Mouse (Mus musculus) c-Kit-positive CD71-positive TER-119-positive erythroid progenitor cells, embryonic 14.5 days (primary cell): ENCODE measurements around the gene H2-Ke6.
"Not testable (repeated sequence)": the region's sequence is repeated elsewhere in the genome, so short reads cannot be mapped to it uniquely, and the experiment has no call there.

ENCODE experiments used
- DNase-seq: peaks from one replicate; pipeline ENCODE4 v3.0.0-alpha.2; 2013; ENCODE audit warnings: low spot score

Gene H2-Ke6

GRCm38 (mm10) chr17:34029150-34029889 is 1.5 kb upstream of the H2-Ke6 start:
- DNase-seq = no peak

GRCm38 (mm10) chr17:34028501-34029149 is 765 bp upstream of the H2-Ke6 start:
- DNase-seq = no peak

GRCm38 (mm10) chr17:34026917-34027655 is 774 bp downstream of the H2-Ke6 start:
- DNase-seq = no peak

- DNase-seq = no peak
These were observed 1.6 kb downstream of the H2-Ke6 start for GRCm38 (mm10) chr17:34026221-34026620.

GRCm38 (mm10) chr17:34025756-34026151 is 2.1 kb downstream of the H2-Ke6 start:
- DNase-seq = no peak

DNA sequence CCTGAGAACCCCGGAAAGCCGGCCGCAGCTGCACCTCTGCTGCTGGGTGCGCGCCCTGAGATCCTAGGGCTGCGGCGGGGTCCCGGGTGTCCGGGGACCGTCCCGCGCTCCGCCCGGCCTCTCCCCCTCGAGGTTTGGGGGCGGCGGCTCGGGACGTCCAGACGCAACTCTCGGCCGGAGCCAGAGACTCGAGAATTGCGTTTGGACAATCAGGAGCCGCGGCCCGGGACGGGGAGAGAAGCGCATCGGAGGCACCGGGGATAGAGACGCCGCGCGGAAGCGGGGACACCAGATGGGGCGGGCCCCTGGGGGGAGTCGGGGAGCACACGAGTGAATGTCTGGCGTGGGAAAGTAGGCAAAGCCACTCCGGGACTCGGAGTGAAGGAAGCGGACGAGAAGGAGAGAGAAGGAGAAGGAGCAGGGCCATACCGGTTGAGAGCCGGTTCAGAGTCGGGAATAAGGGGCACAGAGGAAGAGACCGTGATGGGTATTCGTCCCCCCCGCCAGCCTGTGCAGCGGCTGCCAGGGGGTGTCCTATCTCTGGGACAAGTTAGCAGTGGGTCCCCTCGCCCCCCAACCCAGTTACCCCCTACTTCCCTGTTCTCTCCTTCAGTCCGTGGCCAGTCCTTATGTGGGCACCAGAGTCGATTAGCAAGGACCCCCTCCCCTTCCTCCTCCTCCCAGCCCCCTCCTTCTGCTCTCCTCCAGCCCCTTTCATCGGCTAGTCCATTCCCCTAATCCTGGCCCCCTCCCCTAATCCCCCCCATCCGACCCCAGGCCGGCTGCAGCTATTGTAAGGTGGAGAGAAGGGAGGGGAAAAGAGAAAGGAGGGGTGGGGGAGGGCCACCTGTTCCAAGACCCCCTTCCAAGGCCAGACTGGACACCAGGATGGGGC is 2.8 kb downstream of the H2-Ke6 start:
- no peak for DNase-seq

DNA sequence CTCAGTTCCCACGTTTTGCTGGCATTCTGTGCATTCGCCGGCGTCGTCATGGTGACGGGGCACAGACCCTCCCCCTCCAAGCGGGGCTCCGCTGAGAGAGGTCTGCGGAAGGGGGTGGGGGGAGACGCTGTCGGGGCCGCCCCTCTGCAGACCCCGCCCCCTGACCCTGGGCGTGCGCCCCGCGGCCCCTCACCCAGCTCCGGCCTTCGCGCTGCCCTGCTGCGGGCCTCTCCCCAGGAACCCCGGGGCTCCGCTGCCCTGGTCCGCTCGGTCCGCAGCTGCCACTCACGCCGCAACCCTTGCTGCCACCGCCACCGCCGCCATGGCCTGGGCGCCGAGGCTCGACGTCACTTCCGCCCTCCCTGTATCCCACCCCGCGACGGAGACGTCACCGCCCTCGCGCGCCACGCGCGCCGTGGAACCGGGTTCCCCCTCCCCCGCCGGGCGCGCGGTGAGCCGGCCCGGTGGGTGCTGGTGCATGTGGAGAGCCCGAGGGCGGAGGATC is 3.5 kb downstream of the H2-Ke6 start, which contains the start of gene Ring1:
Gene Ring1, minus strand, starts transcription at position 364 of the 505 bp plus-strand sequence.
- no peak for DNase-seq

GRCm38 (mm10) chr17:34023678-34024077 is 4.2 kb downstream of the H2-Ke6 start:
- no peak for DNase-seq

DNA sequence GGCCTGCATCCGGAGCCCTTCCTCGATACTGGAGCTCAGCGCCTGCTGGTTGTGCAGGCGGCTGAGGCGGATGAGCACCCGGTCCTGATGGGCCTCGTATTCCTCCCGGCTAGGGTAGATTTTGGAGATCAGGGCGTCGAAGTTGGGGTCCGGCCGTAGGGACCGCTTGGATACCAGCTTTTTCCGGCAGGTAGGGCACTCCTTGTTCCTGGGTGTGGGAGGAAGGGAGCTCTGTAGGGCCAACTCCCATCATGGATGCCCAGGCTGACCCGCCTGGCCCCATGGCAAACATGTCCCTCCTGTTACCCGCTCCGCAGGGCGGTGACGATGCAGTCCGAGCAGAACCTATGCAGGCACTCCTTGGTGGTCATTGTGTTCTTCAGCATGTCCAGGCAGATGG is 4.9 kb downstream of the H2-Ke6 start:
- DNase-seq = no peak

GRCm38 (mm10) chr17:34022414-34022783 is 5.5 kb downstream of the H2-Ke6 start:
- DNase-seq = no peak

- DNase-seq = no peak
These were observed 6.1 kb downstream of the H2-Ke6 start for GRCm38 (mm10) chr17:34021539-34022413.

GRCm38 (mm10) chr17:34013436-34013835 is 14.4 kb downstream of the H2-Ke6 start:
- no peak for DNase-seq

DNA sequence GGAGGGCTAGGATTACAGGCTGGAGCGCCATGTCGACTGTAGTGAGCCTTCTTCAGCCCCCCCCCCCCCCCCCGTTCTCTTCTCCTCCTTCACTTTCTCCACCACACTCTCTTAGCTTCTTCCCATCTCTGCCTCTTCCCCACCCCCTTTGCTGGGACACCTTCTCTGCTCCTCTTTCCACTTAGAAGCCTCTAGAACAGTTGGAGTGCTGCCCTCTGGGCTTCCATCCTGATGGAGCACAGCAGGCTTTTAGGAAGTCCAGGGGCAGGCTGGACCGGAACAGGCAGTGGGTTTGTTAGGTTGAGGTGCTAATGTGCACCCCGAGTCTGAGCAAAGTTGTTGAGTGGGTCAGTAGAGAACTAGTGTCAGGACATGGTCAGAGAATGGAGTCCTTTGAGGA is 17.7 kb downstream of the H2-Ke6 start:
- no peak for DNase-seq

- no peak for DNase-seq
These were observed 21.3 kb downstream of the H2-Ke6 start for GRCm38 (mm10) chr17:34006570-34006969.

- DNase-seq = no peak
These were observed 24.4 kb downstream of the H2-Ke6 start for GRCm38 (mm10) chr17:34003426-34003825.

- DNase-seq = not testable (repeated sequence)
These were observed 27.1 kb downstream of the H2-Ke6 start for GRCm38 (mm10) chr17:34000796-34001195.

- DNase-seq = peak; percentile 62
These were observed 27.7 kb downstream of the H2-Ke6 start, which contains the start of gene H2-K1 for GRCm38 (mm10) chr17:34000150-34000537. Gene H2-K1 (minus strand): TSS chr17:34000347.

DNA sequence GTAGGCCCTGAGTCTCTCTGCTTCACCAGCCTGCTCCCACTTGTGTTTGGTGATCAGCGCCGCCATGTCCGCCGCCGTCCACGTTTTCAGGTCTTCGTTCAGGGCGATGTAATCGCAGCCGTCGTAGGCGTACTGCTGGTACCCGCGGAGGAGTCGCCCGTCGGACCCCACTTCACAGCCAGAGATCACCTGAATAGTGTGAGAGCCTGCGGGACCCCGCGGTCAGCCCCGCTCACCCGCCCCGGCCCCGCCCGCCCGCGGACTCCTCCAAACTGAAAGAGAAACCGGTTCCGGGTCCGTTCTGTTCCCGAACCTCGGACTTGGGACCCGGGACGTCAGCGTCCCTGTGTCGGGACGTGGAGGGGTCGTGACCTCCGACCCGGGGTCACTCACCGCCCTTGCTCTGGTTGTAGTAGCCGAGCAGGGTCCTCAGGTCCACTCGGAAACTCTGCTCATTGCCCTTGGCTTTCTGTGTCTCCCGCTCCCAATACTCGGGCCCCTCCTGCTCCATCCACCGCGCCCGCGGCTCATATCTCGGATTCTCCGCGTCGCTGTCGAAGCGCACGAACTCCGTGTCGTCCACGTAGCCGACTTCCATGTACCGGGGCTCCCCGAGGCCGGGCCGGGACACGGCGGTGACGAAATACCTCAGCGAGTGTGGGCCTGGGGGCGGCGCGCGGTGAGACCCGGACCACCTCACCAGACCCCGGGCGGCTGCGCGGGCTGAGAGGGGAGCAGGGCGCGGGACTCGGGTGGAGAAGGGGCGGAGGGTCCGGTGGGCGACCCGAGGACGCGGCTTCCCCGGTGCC is 28.3 kb downstream of the H2-Ke6 start:
- no peak for DNase-seq

DNA sequence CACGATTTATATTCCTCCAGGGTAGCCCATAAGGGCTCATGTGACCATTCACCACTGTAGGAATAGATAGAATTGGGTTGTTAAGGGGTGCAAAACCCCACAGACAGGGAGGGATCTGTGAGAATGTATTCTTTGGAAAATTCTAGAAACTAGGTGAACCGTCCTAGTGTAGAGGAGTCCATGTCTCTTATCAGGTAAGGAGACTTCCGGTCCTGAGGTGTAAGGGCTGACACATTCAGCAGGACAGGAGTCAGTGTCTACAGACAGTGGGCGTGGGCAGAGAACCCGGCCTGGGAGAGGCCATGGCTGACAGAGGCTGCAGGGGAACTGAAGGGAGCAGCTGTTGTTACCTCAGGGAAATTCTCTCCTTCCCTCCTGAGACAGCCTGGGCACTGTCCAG is 29.2 kb downstream of the H2-Ke6 start:
- DNase-seq = not testable (repeated sequence)

- not testable (repeated sequence) for DNase-seq
These were observed 30.8 kb downstream of the H2-Ke6 start for GRCm38 (mm10) chr17:33997025-33997424.
